Mouse (Mus musculus) kidney, embryonic 14.5 days (tissue): ENCODE results near the gene Ino80. TPM values are rescaled to one million over a fixed set of nuclear protein-coding genes. Genes with fewer than 3 reads are reported as not detected.
"Not testable (repeated sequence)": the region's sequence is repeated elsewhere in the genome, so short reads cannot be mapped to it uniquely, and the experiment has no call there.

Experiments
- ATAC-seq: fragments of 200-750 bp; cut with Nextera tagmentation; 2 replicates; pipeline ENCODE4 v1.8.0; 2017; ENCODE audit warnings: moderate number of reproducible peaks, mild to moderate bottlenecking, moderate TSS enrichment, moderate library complexity; ENCODE audit not compliant: low FRiP score, low TSS enrichment
- H3K27ac ChIP-seq: fragments of 300-500 bp; sonication (generic); 2 replicates; pipeline ENCODE4 v1.5.1; 2014; ENCODE audit warnings: low read depth, mild to moderate bottlenecking, low read length, moderate library complexity, mixed read lengths
- H3K27me3 ChIP-seq: fragments of 300-500 bp; sonication (generic); 2 replicates; pipeline ENCODE4 v1.6.1; 2014; ENCODE audit warnings: mild to moderate bottlenecking, low read length; ENCODE audit not compliant: control insufficient read depth, insufficient read depth
- H3K36me3 ChIP-seq: fragments of 300-500 bp; sonication (generic); 2 replicates; pipeline ENCODE4 v1.6.1; 2014; ENCODE audit warnings: low read length, mixed read lengths; ENCODE audit not compliant: control insufficient read depth, insufficient read depth
- H3K4me1 ChIP-seq: fragments of 300-500 bp; sonication (generic); 2 replicates; pipeline ENCODE4 v1.6.1; 2014; ENCODE audit warnings: low read length, mixed read lengths; ENCODE audit not compliant: control insufficient read depth, insufficient read depth
- H3K4me2 ChIP-seq: fragments of 300-500 bp; sonication (generic); replicated peaks from 2 replicates; pipeline ENCODE4 v1.6.1; 2014; ENCODE audit warnings: low read depth, mild to moderate bottlenecking, low read length
- H3K4me3 ChIP-seq: fragments of 300-500 bp; sonication (generic); 2 replicates; pipeline ENCODE4 v1.5.1; 2014; ENCODE audit warnings: mild to moderate bottlenecking, low read length
- H3K9ac ChIP-seq: fragments of 300-500 bp; sonication (generic); 2 replicates; pipeline ENCODE4 v1.6.1; 2014; ENCODE audit warnings: low read depth, mild to moderate bottlenecking, low read length, moderate library complexity
- H3K9me3 ChIP-seq: fragments of 300-500 bp; sonication (generic); 2 replicates; pipeline ENCODE4 v1.6.1; 2016; ENCODE audit warnings: low read length; ENCODE audit not compliant: control insufficient read depth
- WGBS: fragments of 180-500 bp; shearing (Covaris S2); extraction: QIAGEN DNeasy Blood & Tissue Kit; methylation state at CpG from one replicate; pipeline ENCODE4 v1.1.7; 2014; 5-methylcytosine and 5-hydroxymethylcytosine counted together
- polyA plus RNA-seq: library from polyadenylated mRNA; unstranded; fragments of >200 nt; fragmentation: Nextera tagmentation; extraction: Ambion mirVana; gene quantifications from 2 replicates; pipeline ENCODE4 v1.2.1, GENCODE M21; 2014

Ino80 gene
- 6.2 and 8.4 TPM in 2 replicates for polyA plus RNA-seq

DNA sequence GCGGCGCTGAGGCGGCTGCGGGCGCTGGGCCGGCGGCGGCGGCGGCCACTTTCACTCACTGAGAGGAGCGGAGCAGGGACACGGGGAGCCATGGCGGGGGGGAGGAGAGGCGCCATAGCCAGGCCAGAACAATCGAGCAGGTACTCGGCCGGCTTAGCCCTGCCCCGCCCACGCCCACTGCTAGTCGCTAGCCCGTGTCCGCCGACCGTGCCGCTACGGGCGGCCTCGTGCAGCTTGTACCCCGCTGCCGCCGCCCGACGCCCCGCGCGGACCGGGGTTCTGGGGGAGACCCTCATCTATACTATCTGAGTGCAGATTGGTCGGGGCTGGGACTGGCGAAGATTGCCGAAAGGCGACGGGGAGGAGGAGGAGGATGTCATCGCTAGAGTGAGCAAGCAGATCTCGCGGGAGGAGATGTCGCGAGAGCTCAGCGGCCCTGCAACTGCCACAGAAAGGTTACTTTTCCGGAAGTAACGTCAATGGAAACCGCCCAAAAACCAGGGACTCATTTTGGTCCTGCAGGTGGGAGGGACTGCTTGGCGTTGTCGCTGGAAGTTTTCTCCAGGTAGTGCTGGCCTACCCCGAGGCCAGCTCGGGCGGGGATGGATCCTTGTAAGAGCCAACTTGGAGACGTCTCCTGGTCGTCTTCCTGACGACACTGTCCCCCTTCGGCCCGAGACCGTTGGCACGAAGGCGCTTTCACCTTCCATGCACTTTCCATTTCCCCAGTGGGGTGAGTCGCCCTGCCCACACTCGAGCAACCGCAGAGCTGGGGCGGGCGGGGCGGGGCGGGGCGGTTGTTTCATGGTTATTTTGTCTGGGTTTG, at the start of gene Ino80:
Gene Ino80, minus strand, starts transcription at position 117 of the 826 bp plus-strand sequence.
- peaks cover 7% of the 10 kb centered on the region for H3K4me1 ChIP-seq
- peak within 1 kb of the TSS; percentile 97 for H3K27ac ChIP-seq
- no peaks in the 10 kb centered on the region for H3K27me3 ChIP-seq
- H3K9me3 ChIP-seq: no peaks in the 10 kb centered on the region
- H3K4me3 ChIP-seq: peak within 1 kb of the TSS; percentile 55
- peak within 1 kb of the TSS; percentile 98 for H3K9ac ChIP-seq
- H3K4me2 ChIP-seq: peak within 1 kb of the TSS; percentile 65
- peak; percentile 94 for ATAC-seq
- WGBS: under 1% methylated on average over 67 of the region's 72 CpGs
- H3K36me3 ChIP-seq: peaks cover 3% of the 10 kb centered on the region; the same call in 1 of the 2 replicates

DNA sequence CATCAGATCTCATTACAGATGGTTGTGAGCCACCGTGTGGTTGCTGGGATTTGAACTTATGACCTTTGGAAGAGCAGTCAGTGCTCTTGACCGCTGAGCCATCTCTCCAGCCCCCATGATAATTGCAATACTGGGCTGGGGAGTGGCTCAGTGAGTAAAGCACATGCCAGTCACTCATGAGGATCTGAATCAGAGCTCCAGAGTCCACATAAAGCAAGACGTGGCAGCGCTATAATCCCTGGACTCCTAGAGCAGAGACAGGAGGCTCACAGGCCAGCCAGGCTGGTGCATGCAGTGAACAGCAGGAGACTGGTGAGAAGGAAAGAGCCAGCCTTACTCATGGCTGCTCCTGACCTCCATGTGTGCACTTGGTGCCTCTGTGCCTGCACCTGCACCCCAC, 47.9 kb upstream of the Ino80 start:
- H3K9ac ChIP-seq: no peak overlapping the region
- H3K36me3 ChIP-seq: no peaks in the 10 kb centered on the region
- H3K9me3 ChIP-seq: no peaks in the 10 kb centered on the region
- H3K4me2 ChIP-seq: no peak overlapping the region
- no peak overlapping the region for H3K4me3 ChIP-seq
- WGBS: 44% methylated on average over 4 of the region's 4 CpGs
- H3K27ac ChIP-seq: no peak overlapping the region
- H3K4me1 ChIP-seq: no peaks in the 10 kb centered on the region
- no peak for ATAC-seq
- H3K27me3 ChIP-seq: no peaks in the 10 kb centered on the region

DNA sequence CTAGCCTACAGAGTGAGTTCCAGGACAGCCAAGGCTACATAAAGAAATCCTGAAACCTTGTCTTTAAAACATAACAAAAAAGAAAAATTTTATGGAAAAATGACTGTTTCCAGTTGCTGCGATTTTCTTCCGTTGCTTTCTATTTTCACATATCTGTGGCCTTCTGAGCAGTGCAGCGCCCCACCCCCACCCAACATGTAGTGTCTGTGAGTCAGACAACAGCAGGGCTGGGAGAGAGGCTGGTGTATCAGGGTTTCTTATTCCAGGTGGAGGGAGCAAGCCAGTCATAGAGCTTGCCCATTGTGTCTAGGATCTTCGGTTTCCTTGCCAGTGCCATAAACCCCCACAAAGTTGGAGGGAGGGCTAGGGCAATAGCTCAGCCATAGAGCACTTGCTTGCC, 46.3 kb upstream of the Ino80 start:
- Histone ChIP-seq H3K4me3 (no peak overlapping the region), H3K36me3 (no peaks in the 10 kb centered on the region), H3K9me3 (no peaks in the 10 kb centered on the region), H3K27ac (no peak overlapping the region), H3K27me3 (no peaks in the 10 kb centered on the region), H3K4me2 (no peak overlapping the region), H3K9ac (no peak overlapping the region), H3K4me1 (no peaks in the 10 kb centered on the region)
- 69% methylated on average over 4 of the region's 4 CpGs for WGBS
- no peak for ATAC-seq

DNA sequence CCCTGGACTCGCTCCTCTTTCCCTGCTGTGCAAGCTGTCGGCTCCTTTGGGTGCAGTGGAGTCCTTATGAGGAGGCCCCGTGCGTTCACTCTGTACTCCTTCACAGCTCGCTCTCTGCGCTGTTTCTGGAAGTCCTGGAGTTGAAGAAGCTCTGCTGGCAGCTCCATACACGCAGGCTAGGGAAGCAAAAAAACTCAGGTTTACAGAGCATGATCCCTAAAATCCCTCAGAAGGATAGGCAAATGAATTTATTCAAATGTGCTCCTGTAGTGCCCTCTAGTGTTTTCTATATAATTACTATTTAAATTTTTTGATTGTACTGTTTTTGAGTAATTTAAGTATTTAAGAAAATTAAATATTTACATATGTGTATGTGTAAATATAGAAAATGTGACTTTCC, 43.1 kb upstream of the Ino80 start:
- H3K27me3 ChIP-seq: no peaks in the 10 kb centered on the region

DNA sequence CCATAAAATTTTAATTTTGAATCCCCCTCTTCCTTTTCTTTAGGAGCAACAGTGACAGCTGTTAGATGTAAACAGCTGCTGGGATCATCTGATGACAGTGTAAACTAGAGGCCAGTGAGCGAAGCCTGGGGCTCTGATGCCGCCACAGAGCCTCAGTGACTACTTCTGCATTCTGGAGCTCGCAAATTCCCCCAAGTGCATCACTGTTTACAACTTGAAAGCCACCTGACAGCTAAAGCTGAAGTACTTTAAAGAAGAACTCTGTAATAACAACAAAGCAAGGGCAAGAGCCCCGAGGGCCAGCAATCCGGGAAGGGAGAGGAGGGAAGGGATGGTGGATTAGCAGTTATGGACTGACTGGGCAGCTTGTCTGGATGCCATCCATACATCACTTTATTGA, 39.3 kb upstream of the Ino80 start:
- Histone ChIP-seq H3K9ac (no peak overlapping the region), H3K4me3 (no peak overlapping the region), H3K36me3 (no peaks in the 10 kb centered on the region), H3K27me3 (no peaks in the 10 kb centered on the region), H3K4me2 (no peak overlapping the region), H3K4me1 (no peaks in the 10 kb centered on the region), H3K27ac (no peak overlapping the region), H3K9me3 (no peaks in the 10 kb centered on the region)
- no peak for ATAC-seq
- WGBS: 47% methylated on average over 5 of the region's 5 CpGs

More for the DNA sequence above, 43.1 kb upstream of the Ino80 start:
- no peaks in the 10 kb centered on the region for H3K36me3 ChIP-seq
- H3K27ac ChIP-seq: no peak overlapping the region
- 78% methylated on average over 7 of the region's 7 CpGs for WGBS
- no peak overlapping the region for H3K4me2 ChIP-seq
- H3K9ac ChIP-seq: no peak overlapping the region
- ATAC-seq: no peak
- no peak overlapping the region for H3K4me3 ChIP-seq
- no peaks in the 10 kb centered on the region for H3K9me3 ChIP-seq
- H3K4me1 ChIP-seq: no peaks in the 10 kb centered on the region

DNA sequence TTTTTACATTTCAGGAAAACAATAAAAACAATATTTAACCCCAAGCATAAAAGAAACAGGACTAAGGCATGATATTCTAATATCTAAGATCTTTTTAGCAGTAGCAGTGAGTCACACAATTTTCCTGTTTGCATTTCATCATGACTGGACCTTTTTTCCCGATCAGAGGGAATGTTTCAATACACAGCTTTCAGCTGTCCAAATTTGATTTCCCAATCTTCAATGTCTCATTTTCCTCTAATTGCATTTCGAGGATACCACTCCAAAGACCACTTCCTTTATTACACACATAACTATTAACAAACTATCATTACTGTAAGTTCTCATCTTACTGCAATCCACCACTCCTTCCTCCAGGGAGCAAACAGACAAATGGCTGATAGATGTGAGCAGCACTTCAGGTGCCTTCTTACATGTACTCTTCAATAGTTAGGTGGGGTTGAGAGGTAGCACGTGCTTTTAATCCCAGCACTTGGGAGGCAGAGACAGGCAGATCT, 36.6 kb upstream of the Ino80 start:
- ATAC-seq: no peak
- H3K27ac ChIP-seq: no peak overlapping the region

DNA sequence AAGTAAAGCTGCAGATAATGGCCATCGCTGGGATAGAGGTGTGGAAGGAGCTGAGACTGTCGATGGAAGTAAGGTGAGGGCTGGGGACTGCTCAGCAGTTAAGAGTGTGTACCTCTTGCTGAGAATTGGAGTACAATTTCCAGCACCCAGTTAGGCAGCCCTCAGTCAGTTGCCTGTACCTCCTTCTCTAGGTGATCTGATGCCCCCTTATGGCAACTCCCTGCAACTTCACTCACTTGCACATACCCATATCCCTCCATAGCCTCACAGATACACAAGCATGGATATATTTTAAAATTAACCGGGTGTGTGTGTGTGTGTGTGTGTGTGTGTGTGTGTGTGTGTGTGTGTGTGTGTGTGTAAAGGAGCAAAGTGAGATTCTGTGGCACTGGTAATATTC, 34.8 kb upstream of the Ino80 start:
- WGBS: 83% methylated on average over 3 of the region's 3 CpGs
- ATAC-seq: no peak
- no peaks in the 10 kb centered on the region for H3K27me3 ChIP-seq
- no peaks in the 10 kb centered on the region for H3K4me1 ChIP-seq
- no peaks in the 10 kb centered on the region for H3K9me3 ChIP-seq
- no peaks in the 10 kb centered on the region for H3K36me3 ChIP-seq
- no peak overlapping the region for H3K4me3 ChIP-seq
- no peak overlapping the region for H3K27ac ChIP-seq
- H3K9ac ChIP-seq: no peak overlapping the region
- H3K4me2 ChIP-seq: no peak overlapping the region

More for the DNA sequence above, 36.6 kb upstream of the Ino80 start:
- no peak overlapping the region for H3K4me3 ChIP-seq
- H3K4me2 ChIP-seq: no peak overlapping the region
- no peaks in the 10 kb centered on the region for H3K4me1 ChIP-seq
- no peaks in the 10 kb centered on the region for H3K27me3 ChIP-seq
- H3K9me3 ChIP-seq: no peaks in the 10 kb centered on the region
- H3K36me3 ChIP-seq: no peaks in the 10 kb centered on the region
- 83% methylated on average over 3 of the region's 3 CpGs for WGBS
- H3K9ac ChIP-seq: no peak overlapping the region

DNA sequence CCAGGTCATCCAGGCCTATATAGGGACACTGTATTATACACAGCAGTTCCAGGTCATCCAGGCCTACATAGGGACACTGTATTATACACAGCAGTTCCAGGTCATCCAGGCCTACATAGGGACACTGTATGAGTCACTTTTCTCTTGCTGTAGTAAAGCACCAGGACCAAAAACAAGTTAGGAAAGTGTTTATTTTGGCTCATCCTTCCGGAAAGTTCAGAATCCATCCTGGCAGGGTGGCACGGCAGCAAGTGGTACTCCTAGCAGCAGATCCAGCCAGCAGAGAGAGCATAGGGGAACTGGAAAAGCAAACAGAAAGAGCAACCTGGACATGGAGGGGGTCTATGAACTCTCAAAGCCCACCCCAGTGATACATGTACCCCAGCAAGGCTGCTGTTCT, 33.4 kb upstream of the Ino80 start:
- H3K4me1 ChIP-seq: no peaks in the 10 kb centered on the region
- no peak overlapping the region for H3K4me3 ChIP-seq
- ATAC-seq: no peak
- no peaks in the 10 kb centered on the region for H3K27me3 ChIP-seq
- H3K36me3 ChIP-seq: no peaks in the 10 kb centered on the region
- H3K9me3 ChIP-seq: no peaks in the 10 kb centered on the region; the same call in 1 of the 2 replicates
- 82% methylated on average over 2 of the region's 2 CpGs for WGBS
- no peak overlapping the region for H3K4me2 ChIP-seq
- H3K27ac ChIP-seq: no peak overlapping the region
- no peak overlapping the region for H3K9ac ChIP-seq

DNA sequence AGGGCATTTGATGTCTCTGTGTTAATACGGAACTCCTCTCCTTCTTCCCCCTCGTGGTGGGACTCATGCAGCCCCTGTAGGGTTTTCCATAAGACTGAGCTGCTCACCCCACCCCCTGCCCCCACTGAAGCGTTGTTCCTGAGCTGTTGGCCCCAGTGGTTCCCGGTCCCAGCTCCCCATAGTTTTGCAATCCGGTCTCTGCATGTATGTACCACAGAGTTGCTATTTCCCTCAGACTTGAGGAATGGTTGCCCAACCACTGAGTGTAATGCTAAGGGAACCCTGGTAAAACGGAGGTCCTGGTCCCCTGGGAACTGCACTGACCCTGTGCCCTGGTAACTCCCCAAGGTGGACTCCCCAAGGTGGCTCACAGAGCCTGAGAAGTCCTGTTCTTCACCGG, 31.0 kb upstream of the Ino80 start:
- not testable (repeated sequence) for H3K9me3 ChIP-seq, H3K4me3 ChIP-seq, H3K27me3 ChIP-seq, H3K4me2 ChIP-seq, ATAC-seq, H3K27ac ChIP-seq, H3K4me1 ChIP-seq, H3K9ac ChIP-seq, H3K36me3 ChIP-seq
- 64% methylated on average over 7 of the region's 7 CpGs for WGBS
